Mouse (Mus musculus) T-helper 17 cell (primary cell): ENCODE measurements around the gene Gda.

Source experiments
- in situ Hi-C, 2 experiments: fragments of 300-600 bp; cut with MboI, MseI; formaldehyde crosslinking; loops; 1 replicate in 1 of 2; 2 replicates in 1 of 2; pipeline ENCODE4 v1.15.1; 2025; ENCODE audit warnings: high pct_unique_total_duplicates in 2 of 2

The Gda gene

GRCm38 (mm10) chr19:21376445-21377218, 96.6 kb downstream of the Gda start:
- in situ Hi-C loops: no loop called here

DNA sequence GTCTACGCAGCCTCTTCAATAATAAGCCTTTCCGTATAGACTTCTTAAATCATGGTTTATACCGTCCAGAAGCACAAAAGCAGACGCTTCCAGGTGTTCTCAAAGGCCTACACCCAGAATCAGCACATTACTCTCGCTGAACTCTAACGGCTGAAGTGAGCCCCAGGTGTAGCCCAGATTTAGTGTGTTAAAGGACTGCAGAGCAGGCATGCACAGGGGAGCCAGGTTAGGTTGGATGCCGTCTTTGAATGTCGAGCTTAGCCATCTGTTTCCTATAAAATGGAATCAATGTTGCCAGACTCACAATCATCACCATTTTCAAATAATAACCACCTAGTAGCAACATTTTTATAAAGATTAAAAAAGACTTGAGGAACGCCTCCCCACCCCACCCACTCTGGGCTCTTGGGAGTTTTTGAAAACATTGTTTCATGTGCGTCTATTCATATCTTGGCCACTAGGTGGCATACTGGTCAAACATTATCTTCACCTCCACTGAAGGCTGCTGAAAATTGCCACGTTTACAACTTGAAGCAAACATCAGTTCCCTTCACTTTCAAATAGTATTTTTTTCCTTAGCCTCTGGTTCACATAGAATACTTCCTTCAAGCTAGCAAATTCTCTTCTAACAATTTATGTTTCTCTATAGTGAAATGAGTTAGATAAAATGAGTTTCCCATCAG, 100.0 kb downstream of the Gda start:
- in situ Hi-C loops: loop anchor here (5.0 kb wide), 4 partner anchors 189 to 374 kb away; no protein-coding TSS in a partner anchor

DNA sequence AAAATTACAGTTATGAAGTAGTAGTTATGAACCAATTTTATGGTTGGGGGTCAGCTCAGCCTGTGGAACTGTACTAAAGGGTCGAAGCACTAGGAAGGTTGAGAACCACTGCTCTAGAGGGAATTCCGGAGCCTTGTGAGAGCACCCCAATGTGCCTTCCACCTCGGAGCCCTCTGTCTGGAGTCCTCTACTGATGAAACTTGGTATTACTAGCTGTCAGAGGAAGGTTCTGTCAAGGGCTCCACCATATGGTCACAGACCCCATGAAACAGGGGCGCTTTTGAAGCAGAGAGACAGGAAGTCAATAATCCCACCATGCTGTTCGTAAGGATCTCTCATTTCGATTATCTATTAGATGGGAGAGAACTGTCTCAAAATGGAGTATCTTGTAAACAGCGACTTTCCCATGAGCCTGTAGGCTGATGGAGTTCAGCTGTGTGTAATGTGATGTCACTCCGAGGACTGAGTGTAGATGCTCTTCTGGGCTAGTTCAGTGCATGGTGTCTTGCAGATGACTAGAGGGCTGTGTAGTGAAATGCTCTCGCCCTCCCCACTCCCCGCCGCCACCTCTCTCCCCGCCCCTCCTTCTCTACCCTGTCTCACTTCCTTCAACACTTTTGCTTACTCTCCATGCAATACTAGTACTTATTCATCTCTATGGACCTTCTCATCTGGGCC, 100.7 kb downstream of the Gda start:
- in situ Hi-C loops: loop anchor here (5.0 kb wide), 4 partner anchors 190 to 375 kb away; no protein-coding TSS in a partner anchor

DNA sequence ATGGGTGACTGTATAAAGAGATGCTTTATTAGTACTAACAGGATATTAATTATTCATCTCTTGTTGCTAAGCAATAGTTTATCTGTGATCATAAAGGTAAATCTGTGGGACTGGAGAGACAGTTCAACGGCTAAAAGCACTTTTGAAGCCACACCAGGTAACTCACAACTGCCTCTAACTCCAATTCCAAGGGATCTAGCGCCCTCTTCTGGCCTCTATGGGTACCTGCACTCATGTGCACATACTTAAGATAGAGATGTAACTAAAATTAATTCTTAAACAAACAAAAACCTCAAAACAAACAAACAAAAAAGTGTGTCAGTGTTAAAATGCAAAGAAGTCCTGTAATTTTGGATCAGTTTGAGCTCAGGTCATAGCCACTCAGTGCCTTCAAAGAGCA, 101.9 kb downstream of the Gda start:
- in situ Hi-C loops: loop anchor here (5.0 kb wide), 4 partner anchors 191 to 376 kb away; no protein-coding TSS in a partner anchor

- in situ Hi-C loops: loop anchor here (5.0 kb wide), 4 partner anchors 192 to 377 kb away; no protein-coding TSS in a partner anchor
These were observed 102.5 kb downstream of the Gda start for GRCm38 (mm10) chr19:21370782-21371181.

DNA sequence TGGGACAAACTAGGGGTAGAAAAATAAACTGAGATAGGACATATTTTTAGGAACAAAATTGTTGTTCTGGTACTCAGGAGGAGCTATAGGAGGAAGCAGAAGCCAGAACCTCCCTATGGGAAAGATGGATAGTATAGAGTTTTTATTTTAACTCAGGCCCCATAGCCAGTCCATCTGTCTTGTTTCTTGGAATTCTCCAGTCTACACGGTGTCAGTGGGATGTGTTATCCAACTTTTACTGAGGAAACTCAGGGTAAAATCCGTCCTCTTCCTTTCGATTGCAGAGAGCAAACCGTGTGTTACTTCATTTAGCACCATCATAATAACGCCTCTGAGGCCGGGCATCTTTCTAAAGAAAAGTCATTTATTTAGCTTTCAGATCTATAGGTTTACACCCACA, 104.1 kb downstream of the Gda start:
- in situ Hi-C loops: loop anchor here in 1 of 2 experiments (5.0 kb wide), 1 partner anchor 388 kb away; no protein-coding TSS in a partner anchor

DNA sequence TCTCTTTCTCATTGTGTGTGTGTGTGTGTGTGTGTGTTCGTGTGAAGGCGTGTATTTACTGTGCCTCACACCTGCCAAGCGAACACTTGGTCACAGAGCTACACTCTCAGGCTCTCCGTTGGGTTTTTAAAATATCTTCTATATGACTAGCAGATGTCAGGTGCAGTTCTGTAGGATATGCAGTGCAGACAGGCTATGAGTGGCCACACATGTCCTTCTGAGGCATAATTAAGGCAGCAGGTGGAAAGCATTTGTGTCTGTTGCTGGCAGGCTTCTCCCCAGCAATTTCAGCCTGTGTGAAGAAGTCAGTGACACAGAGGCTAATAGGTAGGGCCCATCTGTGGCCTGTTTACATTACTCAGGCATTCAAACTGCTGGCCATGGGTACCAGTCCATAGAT, 104.7 kb downstream of the Gda start:
- in situ Hi-C loops: loop anchor here in 1 of 2 experiments (5.0 kb wide), 1 partner anchor 389 kb away; no protein-coding TSS in a partner anchor

DNA sequence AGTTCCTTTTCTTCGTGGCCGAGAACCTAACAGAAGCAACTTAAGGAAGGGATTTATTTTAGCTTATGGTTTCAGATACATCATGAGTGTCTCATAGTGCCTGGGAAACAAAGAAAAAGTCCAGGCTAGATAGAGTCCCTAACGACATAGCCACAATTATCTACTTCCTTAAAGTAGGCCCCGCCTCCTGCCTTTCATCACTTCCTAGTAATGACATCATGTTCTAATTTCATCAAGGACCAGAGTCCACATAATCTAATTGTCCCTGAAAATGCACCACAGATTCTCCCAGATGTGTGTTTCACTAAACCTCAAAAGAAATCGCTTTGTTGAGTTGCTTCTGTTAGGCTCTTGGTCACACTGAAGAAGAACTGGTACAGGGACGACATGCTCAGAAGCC, 115.5 kb downstream of the Gda start:
- in situ Hi-C loops: no loop called here

DNA sequence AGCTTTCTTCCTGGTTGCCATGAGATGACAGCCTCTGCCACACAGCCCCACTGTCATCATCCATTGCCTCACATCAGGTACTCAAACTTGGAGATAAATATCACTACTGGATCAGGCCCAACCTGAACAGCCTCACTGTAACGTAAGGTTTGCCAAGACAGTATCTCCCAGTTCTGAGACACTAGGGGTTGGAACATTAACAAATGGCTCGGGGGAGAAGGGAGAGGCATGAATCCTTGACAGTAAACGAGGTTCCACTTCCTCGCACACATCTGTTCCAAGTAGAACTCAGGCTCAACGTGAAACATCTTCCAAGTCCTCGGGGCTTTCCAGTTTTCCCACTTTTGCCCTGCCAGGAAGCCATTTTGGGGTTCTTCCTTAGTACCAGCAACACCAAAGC, 123.6 kb downstream of the Gda start:
- in situ Hi-C loops: no loop called here

GRCm38 (mm10) chr19:21346646-21347045, 126.6 kb downstream of the Gda start:
- in situ Hi-C loops: no loop called here
